Mouse (Mus musculus) myocyte (in vitro differentiated cells): ENCODE results near the gene Fam83d.

Source experiments
- CEBPB ChIP-seq: IDR thresholded peaks from 2 replicates; pipeline ENCODE4 v1.6.1; 2011; ENCODE audit warnings: mild to moderate bottlenecking, moderate library complexity; ENCODE audit not compliant: poor library complexity, insufficient read depth, severe bottlenecking
- MAX ChIP-seq: IDR thresholded peaks from one replicate; pipeline ENCODE4 v1.6.1; 2011; ENCODE audit warnings: low read depth, mild to moderate bottlenecking, control low read depth
- MYOD1 ChIP-seq, 3 experiments: IDR thresholded peaks; one replicate each; pipeline ENCODE4 v1.6.1; 2011; ENCODE audit warnings: control low read depth in 2 of 3, low read depth in 2 of 3, mild to moderate bottlenecking in 2 of 3, moderate library complexity in 1 of 3; ENCODE audit not compliant: insufficient read length in 2 of 3, control insufficient read depth in 1 of 3
- POLR2A ChIP-seq: IDR thresholded peaks from one replicate; pipeline ENCODE4 v1.6.1; 2011; ENCODE audit warnings: low read depth, mild to moderate bottlenecking, control low read depth, moderate library complexity; ENCODE audit not compliant: insufficient read length
- POLR2AphosphoS2 ChIP-seq: IDR thresholded peaks from one replicate; pipeline ENCODE4 v1.6.1; 2011; ENCODE audit warnings: low read depth, control low read depth; ENCODE audit not compliant: insufficient read length
- TCF12 ChIP-seq: IDR thresholded peaks from one replicate; pipeline ENCODE4 v1.6.1; 2011; ENCODE audit warnings: mild to moderate bottlenecking, control low read depth; ENCODE audit not compliant: poor library complexity, insufficient read depth, severe bottlenecking
- USF1 ChIP-seq: IDR thresholded peaks from one replicate; pipeline ENCODE4 v1.6.1; 2011; ENCODE audit warnings: low read depth, mild to moderate bottlenecking, control low read depth, moderate library complexity

- TF ChIP-seq POLR2A (no peak), MYOD1 (IDR thresholded peaks at IDR 0.05; ENCODE audit: control insufficient read depth in 1 of 3, insufficient read length in 2 of 3, low read depth in 2 of 3) (no peak), TCF12 (no peak), USF1 (no peak), POLR2AphosphoS2 (no peak), CEBPB (no peak), MAX (no peak)
Observed at GRCm38 (mm10) chr2:158718816-158719549, 48.9 kb upstream of the Fam83d start.
